Mouse (Mus musculus) kidney, postnatal 0 days (tissue): ENCODE results near the gene Bhmt. TPM values are rescaled to one million over a fixed set of nuclear protein-coding genes. Genes with fewer than 3 reads are reported as not detected.

Experiments
- ATAC-seq: fragments of 200-750 bp; cut with Nextera tagmentation; replicated peaks from 2 replicates; pipeline ENCODE4 v1.8.0; 2017; ENCODE audit warnings: low read depth, moderate number of reproducible peaks, moderate TSS enrichment, moderate library complexity; ENCODE audit not compliant: low FRiP score
- DNase-seq: peaks from one replicate; pipeline ENCODE4 v3.0.0-alpha.2; 2016; ENCODE audit warnings: low spot score
- H3K27ac ChIP-seq: fragments of 300-500 bp; sonication (generic); 2 replicates; pipeline ENCODE4 v1.5.1; 2014; ENCODE audit warnings: mild to moderate bottlenecking
- H3K27me3 ChIP-seq: fragments of 300-500 bp; sonication (generic); 2 replicates; pipeline ENCODE4 v1.6.1; 2014; ENCODE audit warnings: low read length, mixed read lengths; ENCODE audit not compliant: insufficient read depth
- H3K36me3 ChIP-seq: fragments of 300-500 bp; sonication (generic); 2 replicates; pipeline ENCODE4 v1.6.1; 2014; ENCODE audit warnings: low read length, mixed read lengths; ENCODE audit not compliant: insufficient read depth
- H3K4me1 ChIP-seq: fragments of 300-500 bp; sonication (generic); replicated peaks from 2 replicates; pipeline ENCODE4 v1.6.1; 2014; ENCODE audit warnings: antibody characterized with exemption, low read length, mixed read lengths; ENCODE audit not compliant: insufficient read depth
- H3K4me2 ChIP-seq: fragments of 300-500 bp; sonication (generic); 2 replicates; pipeline ENCODE4 v1.6.1; 2014; ENCODE audit warnings: mild to moderate bottlenecking, low read length, moderate library complexity, mixed read lengths
- H3K4me3 ChIP-seq: fragments of 300-500 bp; sonication (generic); replicated peaks from 2 replicates; pipeline ENCODE4 v1.5.1; 2014; ENCODE audit warnings: low read depth, low read length
- H3K9ac ChIP-seq: fragments of 300-500 bp; sonication (generic); 2 replicates; pipeline ENCODE4 v1.6.1; 2014; ENCODE audit warnings: low read depth, low read length
- H3K9me3 ChIP-seq: fragments of 300-500 bp; sonication (generic); replicated peaks from 2 replicates; pipeline ENCODE4 v1.6.1; 2016; ENCODE audit warnings: low read length, inconsistent platforms, mixed read lengths
- CTCF ChIP-seq: IDR thresholded peaks from 2 replicates; pipeline ENCODE4 v1.5.1; 2016; ENCODE audit warnings: antibody characterized with exemption, low read depth, mild to moderate bottlenecking, moderate library complexity
- WGBS: fragments of 180-500 bp; shearing (Covaris S2); extraction: QIAGEN DNeasy Blood & Tissue Kit; methylation state at CpG from one replicate; pipeline ENCODE4 v1.1.7; 2014; 5-methylcytosine and 5-hydroxymethylcytosine counted together
- polyA plus RNA-seq: library from polyadenylated mRNA; unstranded; fragments of >200 nt; fragmentation: Nextera tagmentation; extraction: Ambion mirVana; gene quantifications from 2 replicates; pipeline ENCODE4 v1.2.1, GENCODE M21; 2015

The Bhmt gene
- polyA plus RNA-seq, 1 experiment from 2014 or later, result 0.43 TPM

DNA sequence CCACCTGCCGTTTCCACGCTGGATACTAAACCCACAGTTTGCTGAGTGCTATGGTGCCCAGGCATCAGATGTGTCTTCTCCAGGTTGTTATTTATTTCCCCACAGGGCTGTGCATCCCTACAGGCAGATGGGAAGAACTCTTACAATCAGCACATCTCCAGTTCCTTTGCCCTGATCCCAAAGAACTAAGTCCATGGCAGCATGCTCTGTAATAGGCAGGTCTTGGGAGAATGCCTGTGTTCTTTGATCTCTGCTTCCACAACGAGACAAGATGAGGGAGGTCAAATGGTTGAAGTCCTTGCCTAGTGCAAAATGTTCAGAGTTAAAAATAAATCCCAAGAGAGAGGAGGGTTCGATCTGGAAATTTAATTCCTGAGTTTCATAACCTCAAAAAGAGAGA lies 1.9 kb upstream of the Bhmt start:
- no peak overlapping the region for H3K9ac ChIP-seq
- H3K4me3 ChIP-seq, result no peak overlapping the region
- H3K27ac ChIP-seq, result no peak overlapping the region
- no peaks in the 10 kb centered on the region for H3K9me3 ChIP-seq
- no peaks in the 10 kb centered on the region for H3K27me3 ChIP-seq
- H3K4me1 ChIP-seq, result no peaks in the 10 kb centered on the region
- 51% methylated on average over 4 of the region's 4 CpGs for WGBS
- peak; percentile 74 for ATAC-seq
- no peak overlapping the region for H3K4me2 ChIP-seq
- no peaks in the 10 kb centered on the region for H3K36me3 ChIP-seq
- no peak for DNase-seq
- no peak for TF ChIP-seq CTCF

DNA sequence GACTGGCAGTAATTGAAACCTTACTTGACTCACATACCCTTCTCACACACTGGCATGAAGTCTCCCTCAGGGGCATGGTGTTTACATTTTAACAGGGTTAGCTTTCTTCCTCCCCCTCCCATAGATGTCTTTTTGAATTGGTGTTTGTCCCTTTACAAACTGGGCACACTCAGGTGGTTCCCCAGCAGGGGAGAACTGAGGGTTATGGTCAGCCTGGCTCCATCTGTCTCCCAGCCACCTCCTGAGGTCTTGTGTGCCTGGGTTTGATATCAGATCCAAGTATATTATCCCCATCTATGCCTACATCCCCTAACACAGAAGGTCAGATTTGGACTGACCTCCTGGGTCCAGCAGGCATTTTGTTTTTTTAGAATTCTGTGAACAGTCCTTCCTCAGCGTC lies 1.2 kb downstream of the Bhmt start:
- Histone ChIP-seq H3K4me3 (no peak overlapping the region), H3K27me3 (no peaks in the 10 kb centered on the region), H3K4me1 (no peaks in the 10 kb centered on the region), H3K4me2 (no peak overlapping the region), H3K36me3 (no peaks in the 10 kb centered on the region), H3K9me3 (no peaks in the 10 kb centered on the region), H3K27ac (no peak overlapping the region), H3K9ac (no peak overlapping the region)
- 81% methylated on average over 1 of the region's 1 CpGs for WGBS
- ATAC-seq (no peak), DNase-seq (no peak)
- no peak for TF ChIP-seq CTCF

DNA sequence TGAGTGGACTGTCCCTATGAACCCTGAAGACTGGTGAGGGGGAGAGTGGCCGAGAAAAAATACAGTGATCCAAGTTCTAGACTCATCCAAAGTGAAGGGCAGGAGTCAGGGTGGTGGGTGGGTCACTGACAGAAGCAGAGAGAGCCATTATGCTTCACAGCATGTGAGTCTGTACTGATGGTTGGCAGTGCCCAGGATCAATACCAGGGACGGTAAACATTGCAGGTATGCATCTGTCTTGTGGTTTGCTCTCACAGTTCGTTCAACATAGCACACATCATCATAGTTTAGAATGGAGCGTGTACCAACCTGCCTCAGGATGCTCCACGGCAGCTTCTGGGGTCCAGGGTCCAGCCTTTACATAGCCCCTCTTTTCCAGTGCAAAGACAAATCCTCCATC lies 4.8 kb downstream of the Bhmt start:
- DNase-seq, result no peak
- Histone ChIP-seq H3K4me2 (no peak overlapping the region), H3K4me1 (no peaks in the 10 kb centered on the region), H3K9ac (no peak overlapping the region), H3K27me3 (no peaks in the 10 kb centered on the region), H3K9me3 (no peaks in the 10 kb centered on the region), H3K27ac (no peak overlapping the region), H3K4me3 (no peak overlapping the region), H3K36me3 (no peaks in the 10 kb centered on the region)
- ATAC-seq, result no peak
- WGBS, result 83% methylated on average over 5 of the region's 5 CpGs
- TF ChIP-seq CTCF, result no peak

DNA sequence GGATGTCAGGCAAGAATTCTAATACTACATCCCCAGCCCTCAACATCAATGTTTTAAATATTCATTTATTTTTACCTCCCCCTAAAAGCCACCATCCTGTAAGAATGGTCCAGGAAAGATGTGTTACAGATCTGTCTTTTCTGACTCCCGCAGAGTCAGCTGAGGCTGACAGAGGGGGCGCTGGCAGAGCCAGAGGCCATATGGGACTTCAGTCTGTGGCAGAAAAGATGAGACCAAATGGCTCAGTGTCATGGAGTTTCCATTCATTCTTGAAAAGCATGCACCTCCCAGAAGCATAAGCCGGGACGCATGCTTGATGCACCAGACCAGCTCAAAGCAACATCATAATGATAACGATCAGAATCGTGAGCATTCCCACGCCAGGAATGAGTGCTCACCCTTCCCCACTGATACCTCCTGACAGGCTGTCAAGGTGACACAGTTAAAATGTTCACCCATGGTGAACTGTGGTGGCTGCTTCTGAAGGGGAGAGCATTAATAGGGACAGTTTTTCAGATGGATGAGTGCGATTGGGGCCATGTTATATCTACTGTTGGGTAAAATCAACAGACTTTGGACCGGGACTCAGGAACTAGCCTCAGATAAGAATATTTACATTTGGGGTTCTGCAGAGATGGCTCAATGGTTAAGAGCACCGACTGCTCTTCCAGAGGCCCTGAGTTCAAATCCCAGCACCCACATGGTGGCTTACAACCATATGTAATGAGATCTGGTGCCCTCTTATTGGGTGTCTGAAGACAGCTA lies 6.6 kb downstream of the Bhmt start:
- no peak for TF ChIP-seq CTCF
- H3K4me1 ChIP-seq, result no peaks in the 10 kb centered on the region
- no peak overlapping the region for H3K4me3 ChIP-seq
- no peaks in the 10 kb centered on the region for H3K36me3 ChIP-seq
- H3K27me3 ChIP-seq, result no peaks in the 10 kb centered on the region
- DNase-seq, result no peak
- no peak overlapping the region for H3K27ac ChIP-seq
- no peak for ATAC-seq
- H3K9ac ChIP-seq, result no peak overlapping the region
- no peaks in the 10 kb centered on the region for H3K9me3 ChIP-seq
- WGBS, result 80% methylated on average over 10 of the region's 10 CpGs
- H3K4me2 ChIP-seq, result no peak overlapping the region

DNA sequence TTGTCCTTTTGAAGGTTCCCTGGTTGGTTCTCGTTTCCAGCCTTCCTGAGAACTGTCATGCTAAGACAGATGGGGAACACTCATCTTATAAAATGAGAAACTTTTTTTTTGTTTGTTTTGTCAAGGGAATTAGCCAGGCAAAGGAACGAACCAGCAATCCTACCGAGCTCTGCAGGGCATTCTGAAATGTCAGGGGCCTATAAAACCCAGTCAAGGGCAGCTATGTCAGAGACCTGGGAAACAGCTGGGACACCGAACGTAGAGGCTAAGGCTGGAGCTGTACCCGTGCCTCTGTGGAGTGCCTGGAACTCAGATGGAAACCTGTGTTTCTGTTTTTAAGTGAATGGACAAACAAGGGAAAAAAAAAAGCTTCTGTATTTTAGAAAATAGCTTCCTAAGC lies 8.9 kb downstream of the Bhmt start:
- Histone ChIP-seq H3K4me2 (no peak overlapping the region), H3K9me3 (no peaks in the 10 kb centered on the region), H3K27me3 (no peaks in the 10 kb centered on the region), H3K4me1 (no peaks in the 10 kb centered on the region), H3K9ac (no peak overlapping the region), H3K36me3 (no peaks in the 10 kb centered on the region), H3K4me3 (no peak overlapping the region), H3K27ac (no peak overlapping the region)
- no peak for TF ChIP-seq CTCF
- DNase-seq (peak; percentile 43), ATAC-seq (no peak)
- WGBS, result 12% methylated on average over 6 of the region's 6 CpGs

DNA sequence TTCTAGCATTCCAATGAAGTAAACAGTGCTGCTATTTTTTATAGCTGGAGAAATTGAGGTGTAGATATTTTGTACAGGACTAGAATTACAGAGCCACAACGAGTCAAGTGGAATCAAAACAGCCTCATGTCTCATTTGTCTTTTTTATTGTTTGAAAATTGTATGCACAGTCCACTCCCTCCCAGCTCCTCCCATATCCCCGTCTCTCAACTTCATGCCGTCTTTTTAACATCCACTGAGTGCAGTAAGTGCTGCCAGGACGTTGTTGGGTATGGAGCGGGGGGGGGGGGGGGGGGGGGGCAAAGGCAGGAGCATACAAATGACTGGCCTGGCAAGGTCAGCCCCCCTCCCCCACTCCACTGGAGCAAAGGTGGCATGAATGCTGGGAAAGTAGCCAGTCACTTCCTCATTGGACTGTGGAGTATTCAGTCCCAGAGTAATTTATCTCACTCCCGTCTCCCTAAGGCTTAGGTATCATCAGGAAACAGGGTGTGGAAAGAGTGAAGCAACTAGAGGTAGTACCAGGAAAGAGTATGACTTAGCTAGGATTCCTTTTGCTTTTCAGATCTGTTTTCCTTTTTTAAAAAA lies 23.3 kb downstream of the Bhmt start:
- Histone ChIP-seq H3K36me3 (no peaks in the 10 kb centered on the region), H3K4me2 (no peak overlapping the region), H3K4me3 (no peak overlapping the region), H3K27ac (0 out of 2 replicates have a peak overlapping the region, but pooled peaks have one; percentile 13), H3K4me1 (no peaks in the 10 kb centered on the region), H3K27me3 (no peaks in the 10 kb centered on the region), H3K9ac (no peak overlapping the region), H3K9me3 (no peaks in the 10 kb centered on the region)
- TF ChIP-seq CTCF, result no peak
- ATAC-seq (peak; percentile 48; the same call in 1 of the 2 replicates), DNase-seq (peak; percentile 63)
- 6% methylated on average over 6 of the region's 6 CpGs for WGBS
